Mouse (Mus musculus) monocyte, adult 2 months (primary cell): ENCODE data around the gene Tmed11.
"Not testable (repeated sequence)": the region's sequence is repeated elsewhere in the genome, so short reads cannot be mapped to it uniquely, and the experiment has no call there.

Experiments
- DNase-seq, 2 experiments: peaks; one replicate each; pipeline ENCODE4 v3.0.0; 2022; ENCODE audit warnings: low spot score in 2 of 2, low read depth in 1 of 2

Gene Tmed11

GRCm38 (mm10) chr5:108795263-108795662 lies at the start of gene Tmed11:
TSS of gene Tmed11 (minus strand) at chr5:108795363.
- not testable (repeated sequence) for DNase-seq

- DNase-seq, result no peak
Observed at GRCm38 (mm10) chr5:108836156-108836555, 41.0 kb upstream of the Tmed11 start.

- DNase-seq, result no peak
Observed at GRCm38 (mm10) chr5:108823276-108823675, 28.1 kb upstream of the Tmed11 start.

GRCm38 (mm10) chr5:108808750-108809149 lies 13.6 kb upstream of the Tmed11 start, which contains the start of gene Vmn2r8:
TSS of gene Vmn2r8 (minus strand) at chr5:108808850.
- not testable (repeated sequence) for DNase-seq

- DNase-seq, result no peak
Observed at GRCm38 (mm10) chr5:108803646-108804045, 8.5 kb upstream of the Tmed11 start.

- not testable (repeated sequence) for DNase-seq
Observed at GRCm38 (mm10) chr5:108790385-108790784, 4.8 kb downstream of the Tmed11 start.

- no peak for DNase-seq
Observed at GRCm38 (mm10) chr5:108774630-108775306, 20.4 kb downstream of the Tmed11 start, which contains the start of gene Rnf212. TSS of gene Rnf212 (minus strand) at chr5:108774982.

GRCm38 (mm10) chr5:108760002-108760401 lies 35.2 kb downstream of the Tmed11 start:
- no peak for DNase-seq

- no peak for DNase-seq
Observed at GRCm38 (mm10) chr5:108758396-108758795, 36.8 kb downstream of the Tmed11 start.

GRCm38 (mm10) chr5:108751258-108751657 lies 43.9 kb downstream of the Tmed11 start:
- not testable (repeated sequence) for DNase-seq

- DNase-seq, result no peak
Observed at GRCm38 (mm10) chr5:108750328-108751210, 44.6 kb downstream of the Tmed11 start.

- DNase-seq, result no peak
Observed at GRCm38 (mm10) chr5:108744629-108745028, 50.5 kb downstream of the Tmed11 start.

GRCm38 (mm10) chr5:108743856-108744255 lies 51.3 kb downstream of the Tmed11 start:
- DNase-seq, result no peak

GRCm38 (mm10) chr5:108742596-108742995 lies 52.6 kb downstream of the Tmed11 start:
- DNase-seq, result no peak

- no peak for DNase-seq
Observed at GRCm38 (mm10) chr5:108741844-108742243, 53.3 kb downstream of the Tmed11 start.

GRCm38 (mm10) chr5:108727425-108727824 lies 67.7 kb downstream of the Tmed11 start:
- no peak for DNase-seq
